Mouse (Mus musculus) bone marrow, adult 2 months (tissue): ENCODE measurements around the gene Ttc32. TPM values are rescaled to one million over a fixed set of nuclear protein-coding genes. Genes with fewer than 3 reads are reported as not detected.

Source experiments
- H3K27ac ChIP-seq: fragments of 200-500 bp; 2 replicates; pipeline ENCODE4 v1.5.1; 2012; ENCODE audit warnings: low read depth, mild to moderate bottlenecking, control low read depth, inconsistent platforms, low read length; ENCODE audit not compliant: control insufficient read depth, poor library complexity, insufficient read depth
- H3K4me1 ChIP-seq: fragments of 200-500 bp; 2 replicates; pipeline ENCODE4 v1.6.1; 2011; ENCODE audit warnings: low read length; ENCODE audit not compliant: control insufficient read depth, insufficient read depth
- H3K4me3 ChIP-seq: fragments of 200-500 bp; replicated peaks from 2 replicates; pipeline ENCODE3; 2011; ENCODE audit warnings: mild to moderate bottlenecking, low read depth, low read length, control low read depth; ENCODE audit not compliant: control insufficient read depth
- CTCF ChIP-seq: fragments of 200-500 bp; IDR thresholded peaks from 2 replicates; pipeline ENCODE4 v1.5.1; 2011; ENCODE audit warnings: low read length, control low read depth; ENCODE audit not compliant: control insufficient read depth, insufficient read depth
- POLR2A ChIP-seq: fragments of 200-500 bp; IDR thresholded peaks from 2 replicates; pipeline ENCODE4 v1.6.1; 2011; ENCODE audit warnings: low read depth, mild to moderate bottlenecking, control low read depth, low read length, borderline replicate concordance; ENCODE audit not compliant: control insufficient read depth
- WGBS: fragments of 180-500 bp; shearing (Covaris S2); methylation state at CpG from one replicate; pipeline ENCODE4 v1.1.7; 2018; 5-methylcytosine and 5-hydroxymethylcytosine counted together
- polyA plus RNA-seq: library from polyadenylated mRNA; stranded (reverse); fragments of >200 nt; gene quantifications from 2 replicates; pipeline ENCODE4 v1.2.4, GENCODE M21; 2011; ENCODE audit warnings: low replicate concordance; ENCODE audit not compliant: missing spikeins, insufficient read depth, insufficient read length

Ttc32 gene
- polyA plus RNA-seq, 1 experiment = 1.9 TPM

- Histone ChIP-seq H3K4me1 (no peaks in the 10 kb centered on the region), H3K4me3 (no peak overlapping the region), H3K27ac (no peak overlapping the region)
- TF ChIP-seq CTCF = no peak
- TF ChIP-seq POLR2A = no peak
Measured at GRCm38 (mm10) chr12:9033140-9033539, 3.3 kb downstream of the Ttc32 start.

GRCm38 (mm10) chr12:9036409-9036808, 6.6 kb downstream of the Ttc32 start:
- no peak for TF ChIP-seq CTCF
- TF ChIP-seq POLR2A = no peak
- Histone ChIP-seq H3K4me1 (no peaks in the 10 kb centered on the region), H3K27ac (no peak overlapping the region), H3K4me3 (no peak overlapping the region)
- WGBS = 82% methylated on average over 9 of the region's 9 CpGs

- TF ChIP-seq POLR2A = no peak
- TF ChIP-seq CTCF = no peak
- no peak overlapping the region for H3K4me3 ChIP-seq
- WGBS = 73% methylated on average over 5 of the region's 5 CpGs
Measured at GRCm38 (mm10) chr12:9040177-9040576, 10.4 kb downstream of the Ttc32 start.

GRCm38 (mm10) chr12:9040686-9041085, 10.9 kb downstream of the Ttc32 start:
- 82% methylated on average over 7 of the region's 7 CpGs for whole genome bisulfite sequencing
- no peaks in the 10 kb centered on the region for H3K4me1 ChIP-seq
- H3K27ac ChIP-seq = no peak overlapping the region
- no peak overlapping the region for H3K4me3 ChIP-seq
- TF ChIP-seq POLR2A (no peak), CTCF (no peak)

More at GRCm38 (mm10) chr12:9040177-9040576, 10.4 kb downstream of the Ttc32 start:
- Histone ChIP-seq H3K4me1 (no peaks in the 10 kb centered on the region), H3K27ac (no peak overlapping the region)

- Histone ChIP-seq H3K4me1 (no peaks in the 10 kb centered on the region), H3K27ac (no peak overlapping the region), H3K4me3 (no peak overlapping the region)
- TF ChIP-seq POLR2A (no peak), CTCF (no peak)
- WGBS = 82% methylated on average over 5 of the region's 5 CpGs
Measured at GRCm38 (mm10) chr12:9042316-9042715, 12.5 kb downstream of the Ttc32 start.

- TF ChIP-seq POLR2A (no peak), CTCF (no peak)
- no peaks in the 10 kb centered on the region for H3K4me1 ChIP-seq
- 86% methylated on average over 3 of the region's 3 CpGs for WGBS
- no peak overlapping the region for H3K4me3 ChIP-seq
- no peak overlapping the region for H3K27ac ChIP-seq
Measured at GRCm38 (mm10) chr12:9042759-9043158, 13.0 kb downstream of the Ttc32 start.

- Histone ChIP-seq H3K27ac (no peak overlapping the region), H3K4me1 (no peaks in the 10 kb centered on the region), H3K4me3 (no peak overlapping the region)
- WGBS = 85% methylated on average over 7 of the region's 7 CpGs
- TF ChIP-seq CTCF (no peak), POLR2A (no peak)
Measured at GRCm38 (mm10) chr12:9044666-9045065, 14.9 kb downstream of the Ttc32 start.

- no peak overlapping the region for H3K27ac ChIP-seq
- H3K4me3 ChIP-seq = no peak overlapping the region
- H3K4me1 ChIP-seq = no peaks in the 10 kb centered on the region
- no peak for TF ChIP-seq POLR2A
- TF ChIP-seq CTCF = no peak
- WGBS = 76% methylated on average over 4 of the region's 4 CpGs
Measured at GRCm38 (mm10) chr12:9046674-9047073, 16.9 kb downstream of the Ttc32 start.

- Histone ChIP-seq H3K4me3 (no peak overlapping the region), H3K4me1 (no peaks in the 10 kb centered on the region), H3K27ac (no peak overlapping the region)
- WGBS = 53% methylated on average over 8 of the region's 8 CpGs
- TF ChIP-seq CTCF (no peak), POLR2A (no peak)
Measured at GRCm38 (mm10) chr12:9048090-9048489, 18.3 kb downstream of the Ttc32 start.

- TF ChIP-seq POLR2A (no peak), CTCF (no peak)
- Histone ChIP-seq H3K27ac (no peak overlapping the region), H3K4me3 (no peak overlapping the region), H3K4me1 (no peaks in the 10 kb centered on the region)
- 16% methylated on average over 6 of the region's 6 CpGs for WGBS
Measured at GRCm38 (mm10) chr12:9050824-9051223, 21.0 kb downstream of the Ttc32 start.
